Mouse (Mus musculus): Measurements from ENCODE around the gene Lpin3. TPM values are rescaled to one million over a fixed set of nuclear protein-coding genes. Genes with fewer than 3 reads are reported as not detected.

Gene Lpin3
- polyA plus RNA-seq, 1 experiment from 2014 or later: 0.15 TPM

DNA sequence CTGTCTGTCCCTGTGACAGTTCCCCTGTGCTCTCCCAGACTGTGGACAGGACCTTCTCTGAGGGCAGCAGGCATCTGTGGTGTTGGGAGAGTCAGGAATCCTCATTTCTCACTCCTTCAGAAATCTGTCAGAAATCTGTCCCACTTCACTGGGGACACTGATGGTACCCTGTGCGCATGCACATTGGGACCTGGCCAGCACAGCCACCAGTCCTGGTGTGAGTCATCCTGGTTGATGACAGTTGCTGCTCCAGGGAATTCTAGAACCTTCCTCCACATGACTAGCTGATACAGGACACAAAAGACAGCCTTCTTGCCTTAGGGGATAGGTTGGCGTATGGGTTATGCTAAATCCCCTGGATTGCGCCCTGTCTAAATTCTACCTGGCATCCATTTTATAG is 36.8 kb downstream of the Lpin3 start:
- H3K4me2 ChIP-seq (replicated peaks): no peak overlapping the region
- H3K9me3 ChIP-seq: no peaks in the 10 kb centered on the region
- peaks cover 19% of the 10 kb centered on the region for H3K27me3 ChIP-seq
- H3K36me3 ChIP-seq: no peaks in the 10 kb centered on the region
- WGBS: 96% methylated on average over 3 of the region's 3 CpGs
- H3K4me1 ChIP-seq: peaks cover 9% of the 10 kb centered on the region
- H3K27ac ChIP-seq (replicated peaks): no peak overlapping the region
- no peak for ATAC-seq (replicated peaks)
- H3K9ac ChIP-seq (replicated peaks): no peak overlapping the region
- H3K4me3 ChIP-seq: no peak overlapping the region

DNA sequence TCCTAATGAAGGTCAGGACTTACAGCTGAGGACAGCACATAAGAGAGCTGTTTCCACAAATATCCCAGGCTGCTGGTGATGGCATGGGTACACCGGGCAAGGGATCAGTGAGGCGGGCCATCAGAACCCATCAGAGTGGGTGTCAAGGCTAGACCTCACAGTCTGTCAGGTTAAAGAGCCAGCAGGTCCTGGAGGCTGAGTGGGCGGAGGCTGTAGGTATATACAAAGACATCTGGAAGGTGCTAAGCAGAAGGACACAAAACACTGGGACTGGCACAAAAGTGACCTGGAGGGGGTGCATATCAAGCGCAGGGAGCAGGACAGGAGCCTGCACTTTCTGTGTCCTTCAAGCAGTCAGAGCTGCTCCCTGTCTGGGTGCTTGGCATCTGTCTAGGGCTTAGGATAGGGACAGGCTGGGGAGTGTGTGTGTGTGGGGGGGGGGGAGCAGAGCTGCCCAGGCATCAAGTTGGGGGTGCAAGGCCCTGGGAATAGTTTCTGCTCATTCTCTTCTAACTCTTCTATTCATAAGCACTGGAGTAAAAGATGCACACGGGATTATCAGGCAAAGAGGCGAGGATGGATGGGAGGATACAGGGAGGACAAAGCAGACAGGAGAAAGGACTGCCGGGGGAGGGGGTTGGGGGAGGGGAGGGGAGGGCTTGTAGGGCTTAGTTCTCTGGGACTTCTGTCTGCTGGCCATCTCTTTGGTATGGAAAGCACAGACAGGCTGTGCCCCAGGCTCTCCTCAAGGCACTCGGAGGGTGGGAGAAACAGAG is 37.9 kb downstream of the Lpin3 start:
- Histone ChIP-seq H3K4me1 (0 out of 2 replicates have a peak, but pooled peaks cover 7% of the 10 kb centered on the region), H3K27me3 (peaks cover 9% of the 10 kb centered on the region), H3K4me3 (no peak overlapping the region), H3K27ac (replicated peaks) (no peak overlapping the region), H3K9ac (replicated peaks) (no peak overlapping the region), H3K4me2 (replicated peaks) (no peak overlapping the region), H3K9me3 (no peaks in the 10 kb centered on the region), H3K36me3 (no peaks in the 10 kb centered on the region)
- ATAC-seq (replicated peaks): no peak
- WGBS: 43% methylated on average over 8 of the region's 8 CpGs

DNA sequence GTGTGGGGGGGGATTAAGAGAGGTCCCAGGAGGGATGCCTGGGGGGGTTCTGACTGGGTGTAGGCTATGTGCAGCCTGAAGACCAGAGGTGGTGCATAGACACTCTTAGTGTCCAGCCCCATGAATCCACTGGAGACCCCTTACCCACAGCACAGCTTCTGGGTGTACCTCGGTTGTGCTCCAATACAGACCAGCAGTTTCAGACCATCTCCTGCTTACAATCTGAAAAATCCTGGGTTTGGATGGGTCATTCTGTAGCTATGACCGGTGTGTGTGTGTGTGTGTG is 38.4 kb downstream of the Lpin3 start:
- Histone ChIP-seq H3K36me3 (no peaks in the 10 kb centered on the region), H3K27me3 (peaks cover 6% of the 10 kb centered on the region), H3K27ac (replicated peaks) (no peak overlapping the region), H3K4me3 (no peak overlapping the region), H3K4me2 (replicated peaks) (no peak overlapping the region), H3K9ac (replicated peaks) (no peak overlapping the region), H3K9me3 (no peaks in the 10 kb centered on the region), H3K4me1 (0 out of 2 replicates have a peak, but pooled peaks cover 7% of the 10 kb centered on the region)
- no peak for ATAC-seq (replicated peaks)
- WGBS: 85% methylated on average over 2 of the region's 2 CpGs

DNA sequence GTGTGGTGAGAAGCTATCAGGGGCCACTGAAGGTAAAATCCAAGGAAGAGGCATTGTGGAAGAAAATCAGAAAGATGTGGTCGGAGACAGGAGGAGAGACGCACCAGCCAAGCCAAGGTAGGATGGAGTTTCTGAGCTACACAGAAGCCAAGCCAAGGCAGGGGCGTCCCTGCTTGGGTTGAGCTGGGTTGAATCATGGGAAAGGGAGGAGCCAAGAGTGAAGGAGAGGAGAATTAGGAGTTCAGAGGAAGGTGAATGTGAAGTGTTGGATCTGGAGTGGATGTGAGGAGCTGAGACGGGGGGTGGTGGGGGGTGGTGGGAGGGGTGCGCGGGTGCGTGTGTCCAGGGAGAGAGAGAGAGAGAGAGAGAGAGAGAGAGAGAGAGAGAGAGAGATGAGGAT is 40.8 kb downstream of the Lpin3 start:
- Histone ChIP-seq H3K9me3 (no peaks in the 10 kb centered on the region), H3K27me3 (no peaks in the 10 kb centered on the region), H3K27ac (replicated peaks) (no peak overlapping the region), H3K4me1 (0 out of 2 replicates have a peak, but pooled peaks cover 4% of the 10 kb centered on the region), H3K4me2 (replicated peaks) (no peak overlapping the region), H3K9ac (replicated peaks) (no peak overlapping the region), H3K36me3 (no peaks in the 10 kb centered on the region), H3K4me3 (no peak overlapping the region)
- WGBS: 75% methylated on average over 7 of the region's 7 CpGs
- no peak for ATAC-seq (replicated peaks)

DNA sequence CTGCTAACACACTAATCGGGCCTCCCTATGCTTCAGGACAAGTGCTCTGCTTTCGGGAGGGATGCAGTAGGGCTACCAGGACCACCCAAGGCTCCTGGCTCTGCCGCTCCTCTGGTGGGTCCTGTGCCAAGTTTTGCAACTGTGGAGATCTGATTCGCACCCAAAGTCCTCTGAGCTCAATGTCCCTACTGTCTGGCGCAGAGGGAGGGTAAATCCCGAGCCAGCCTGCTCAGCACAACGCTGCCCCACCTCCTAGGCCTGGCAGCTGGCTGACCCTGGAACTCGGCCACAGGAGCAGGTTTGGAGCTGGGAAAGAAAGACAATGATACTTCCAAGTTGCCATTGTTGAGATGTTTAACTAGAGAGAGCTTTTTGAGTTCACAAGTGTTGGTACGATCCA is 44.7 kb downstream of the Lpin3 start:
- H3K4me3 ChIP-seq: no peak overlapping the region
- no peaks in the 10 kb centered on the region for H3K4me1 ChIP-seq
- H3K9ac ChIP-seq (replicated peaks): no peak overlapping the region
- H3K9me3 ChIP-seq: no peaks in the 10 kb centered on the region
- no peak for ATAC-seq (replicated peaks)
- no peaks in the 10 kb centered on the region for H3K36me3 ChIP-seq
- H3K27me3 ChIP-seq: no peaks in the 10 kb centered on the region
- 54% methylated on average over 9 of the region's 9 CpGs for WGBS
- H3K27ac ChIP-seq (replicated peaks): no peak overlapping the region
- no peak overlapping the region for H3K4me2 ChIP-seq (replicated peaks)

DNA sequence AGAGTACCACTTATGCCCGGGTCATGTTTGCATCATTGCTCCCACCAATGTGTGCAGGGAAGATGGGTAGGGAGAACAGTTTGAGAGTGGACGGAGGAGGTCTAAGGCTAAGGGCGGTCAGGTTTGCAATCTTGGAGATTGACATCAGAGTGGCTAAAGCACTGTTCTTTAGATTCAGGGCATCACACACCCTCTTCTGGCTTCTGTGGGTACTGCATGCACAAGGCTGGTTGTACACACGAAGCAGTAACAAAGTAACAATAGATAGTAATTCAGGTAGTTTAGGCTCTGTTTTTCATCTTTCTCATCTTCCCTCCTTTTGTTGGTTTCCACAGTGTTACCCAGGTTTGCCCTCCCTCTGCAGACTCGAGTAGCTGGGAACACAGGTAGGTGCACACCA is 50.9 kb downstream of the Lpin3 start:
- ATAC-seq (replicated peaks): no peak
- peaks cover 3% of the 10 kb centered on the region; the same call in 1 of the 2 replicates for H3K4me1 ChIP-seq
- no peaks in the 10 kb centered on the region for H3K36me3 ChIP-seq
- no peak overlapping the region for H3K9ac ChIP-seq (replicated peaks)
- H3K9me3 ChIP-seq: no peaks in the 10 kb centered on the region
- H3K4me3 ChIP-seq: no peak overlapping the region
- H3K4me2 ChIP-seq (replicated peaks): no peak overlapping the region
- no peak overlapping the region for H3K27ac ChIP-seq (replicated peaks)
- WGBS: 94% methylated on average over 5 of the region's 5 CpGs
- no peaks in the 10 kb centered on the region for H3K27me3 ChIP-seq

DNA sequence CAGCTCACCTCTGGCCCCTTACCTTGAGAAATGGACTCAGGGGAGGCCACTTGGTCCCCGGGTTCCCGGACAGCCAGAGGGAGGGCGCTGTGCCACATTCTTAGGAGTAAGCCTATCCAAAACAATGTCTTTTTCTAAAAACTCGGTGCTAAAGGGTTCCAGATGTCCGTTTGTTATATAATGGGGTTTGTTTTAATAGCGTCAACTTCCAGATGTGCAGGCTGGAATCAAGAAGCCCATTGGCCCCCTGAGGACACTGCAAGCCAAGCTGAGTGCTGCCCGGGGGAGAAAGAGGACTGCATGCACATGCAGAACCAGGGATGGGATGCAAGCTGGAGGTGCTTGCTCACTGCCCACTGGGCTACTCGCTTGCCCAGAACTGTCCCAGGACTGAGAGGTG is 51.9 kb downstream of the Lpin3 start:
- Histone ChIP-seq H3K9ac (replicated peaks) (no peak overlapping the region), H3K4me2 (replicated peaks) (no peak overlapping the region), H3K4me1 (peaks cover 3% of the 10 kb centered on the region; the same call in 1 of the 2 replicates), H3K4me3 (no peak overlapping the region), H3K27me3 (no peaks in the 10 kb centered on the region), H3K27ac (replicated peaks) (no peak overlapping the region), H3K36me3 (no peaks in the 10 kb centered on the region), H3K9me3 (no peaks in the 10 kb centered on the region)
- ATAC-seq (replicated peaks): no peak
- WGBS: 78% methylated on average over 8 of the region's 8 CpGs

DNA sequence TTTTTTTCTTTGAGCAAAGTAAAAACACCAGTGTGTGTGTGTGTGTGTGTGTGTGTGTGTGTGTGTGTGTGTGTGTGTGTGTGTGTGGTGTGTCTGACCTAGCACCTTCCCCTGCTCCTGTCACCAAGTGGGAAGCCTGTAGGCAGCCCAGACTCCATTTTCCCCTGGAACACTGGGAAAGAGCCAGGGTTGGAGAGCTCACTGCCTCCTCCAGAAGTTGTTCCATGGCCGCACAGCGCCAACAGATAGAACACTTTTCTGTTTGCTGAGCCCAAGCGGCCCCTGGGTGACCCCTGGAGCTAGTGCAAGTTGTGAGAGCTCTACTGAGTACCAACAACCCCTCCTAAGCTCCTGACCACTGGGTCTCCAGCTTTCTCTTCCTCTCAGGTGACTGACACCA is 52.5 kb downstream of the Lpin3 start:
- ATAC-seq (replicated peaks): no peak
- WGBS: 84% methylated on average over 3 of the region's 3 CpGs
- no peaks in the 10 kb centered on the region for H3K9me3 ChIP-seq

DNA sequence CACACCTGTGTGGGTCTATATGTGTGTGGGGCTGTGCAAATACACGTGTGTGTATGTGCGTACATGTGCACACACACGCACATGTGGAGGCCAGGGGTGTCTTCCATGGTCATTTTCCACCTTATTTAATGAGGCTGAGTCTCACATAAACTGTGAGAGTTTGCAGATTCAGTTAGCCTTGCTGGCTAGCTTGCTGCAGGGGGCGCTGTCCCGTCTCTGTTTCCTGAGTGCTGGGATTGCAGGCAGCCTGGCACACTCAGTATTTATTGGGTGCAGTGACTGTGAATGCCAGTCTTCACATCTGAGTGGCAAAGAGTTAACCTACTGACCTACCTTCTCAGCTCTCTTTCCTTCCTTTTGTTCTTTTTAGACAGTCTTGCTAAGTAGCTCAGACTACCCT is 53.4 kb downstream of the Lpin3 start:
- WGBS: 65% methylated on average over 5 of the region's 5 CpGs
- Histone ChIP-seq H3K9ac (replicated peaks) (no peak overlapping the region), H3K9me3 (no peaks in the 10 kb centered on the region), H3K4me1 (peaks cover 3% of the 10 kb centered on the region; the same call in 1 of the 2 replicates), H3K27ac (replicated peaks) (no peak overlapping the region), H3K27me3 (no peaks in the 10 kb centered on the region), H3K4me2 (replicated peaks) (no peak overlapping the region), H3K4me3 (no peak overlapping the region), H3K36me3 (no peaks in the 10 kb centered on the region)
- no peak for ATAC-seq (replicated peaks)

More for the DNA sequence above, 52.5 kb downstream of the Lpin3 start:
- Histone ChIP-seq H3K4me2 (replicated peaks) (no peak overlapping the region), H3K9ac (replicated peaks) (no peak overlapping the region), H3K4me1 (peaks cover 3% of the 10 kb centered on the region; the same call in 1 of the 2 replicates), H3K4me3 (no peak overlapping the region), H3K27ac (replicated peaks) (no peak overlapping the region), H3K36me3 (no peaks in the 10 kb centered on the region), H3K27me3 (no peaks in the 10 kb centered on the region)

DNA sequence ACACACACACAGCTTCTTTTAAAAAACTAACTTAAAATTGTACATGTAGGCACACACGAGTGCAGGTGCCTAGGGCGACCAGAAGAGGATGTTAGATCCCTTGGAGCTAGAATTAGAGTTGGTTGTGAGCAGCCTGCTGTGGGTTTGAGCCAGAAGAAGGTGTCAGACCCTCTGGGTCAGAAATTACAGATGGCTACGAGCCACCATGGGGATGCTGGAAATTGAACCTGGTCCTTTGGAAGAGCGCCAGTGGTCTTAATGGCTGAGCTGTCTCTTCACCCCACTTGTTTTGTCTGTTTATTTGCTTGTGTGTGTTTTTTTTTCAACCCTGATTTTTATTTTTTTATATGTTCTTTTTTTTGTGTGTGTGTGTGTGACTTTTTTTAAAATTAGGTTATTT is 54.0 kb downstream of the Lpin3 start:
- Histone ChIP-seq H3K27me3 (no peaks in the 10 kb centered on the region), H3K9ac (replicated peaks) (no peak overlapping the region), H3K36me3 (no peaks in the 10 kb centered on the region), H3K9me3 (no peaks in the 10 kb centered on the region), H3K4me2 (replicated peaks) (no peak overlapping the region), H3K27ac (replicated peaks) (no peak overlapping the region), H3K4me3 (no peak overlapping the region), H3K4me1 (peaks cover 3% of the 10 kb centered on the region; the same call in 1 of the 2 replicates)
- 63% methylated on average over 4 of the region's 4 CpGs for WGBS
- no peak for ATAC-seq (replicated peaks)

DNA sequence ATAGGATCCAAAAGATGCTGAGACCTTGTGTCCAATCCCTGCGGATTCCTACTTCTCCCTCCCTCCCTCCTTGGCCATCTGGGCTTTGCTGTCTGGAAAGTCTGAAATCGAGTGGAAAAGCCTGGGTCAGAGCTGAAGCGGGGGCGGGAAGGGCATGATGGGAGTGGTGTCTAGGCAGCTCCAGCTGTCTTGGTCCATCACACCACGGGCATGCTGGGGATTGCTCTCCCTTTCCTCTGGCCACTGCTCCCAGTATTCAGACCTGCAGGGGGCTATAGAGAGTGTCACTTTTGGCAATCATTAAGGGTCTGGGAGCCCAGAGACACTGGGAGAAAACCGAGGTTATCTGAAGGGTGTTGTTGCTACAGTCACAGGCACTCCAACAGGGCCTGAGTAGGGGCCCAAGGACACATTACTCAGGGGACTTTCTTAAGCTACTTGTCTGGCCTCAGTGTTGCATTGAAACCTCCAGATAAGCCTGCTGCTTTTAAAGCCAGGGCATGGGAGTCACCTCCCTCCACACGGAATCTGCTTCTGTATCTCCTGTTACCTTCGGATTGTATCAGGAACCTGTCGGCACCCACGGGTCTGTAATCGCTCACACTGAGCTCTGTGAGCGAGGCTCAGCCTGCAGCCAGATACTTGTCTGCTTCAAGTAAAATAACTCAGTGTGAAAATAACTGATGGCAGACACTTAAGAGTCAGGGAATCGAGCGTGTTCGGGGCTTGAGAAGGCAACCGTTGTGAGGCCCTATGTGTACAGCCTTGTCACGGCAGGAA is 60.6 kb downstream of the Lpin3 start:
- H3K9me3 ChIP-seq: no peaks in the 10 kb centered on the region
- H3K27me3 ChIP-seq: no peaks in the 10 kb centered on the region
- H3K9ac ChIP-seq (replicated peaks): no peak overlapping the region
- H3K4me2 ChIP-seq (replicated peaks): no peak overlapping the region
- H3K4me3 ChIP-seq: no peak overlapping the region
- H3K36me3 ChIP-seq: 0 out of 2 replicates have a peak, but pooled peaks cover 6% of the 10 kb centered on the region
- whole genome bisulfite sequencing: 77% methylated on average over 17 of the region's 17 CpGs
- ATAC-seq (replicated peaks): no peak
- H3K4me1 ChIP-seq: no peaks in the 10 kb centered on the region
- H3K27ac ChIP-seq (replicated peaks): no peak overlapping the region

DNA sequence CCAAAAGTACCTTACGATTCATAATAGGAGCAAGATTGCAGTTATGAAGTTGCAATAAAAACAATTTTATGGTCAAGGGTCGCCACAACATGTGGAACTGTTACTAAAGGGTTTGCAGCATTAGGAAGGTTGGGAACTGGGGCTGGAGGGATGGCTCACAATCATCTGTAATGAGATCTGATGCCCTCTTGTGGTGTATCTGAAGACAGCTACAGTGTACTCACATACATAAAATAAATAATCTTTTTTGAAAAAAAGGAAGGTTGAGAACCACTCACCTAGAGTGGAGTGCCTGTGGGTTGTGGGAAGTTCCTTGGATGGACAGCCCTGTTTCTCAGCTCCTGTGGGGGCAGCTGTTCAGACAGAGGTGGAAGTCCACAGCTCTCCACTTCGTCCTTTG is 62.0 kb downstream of the Lpin3 start:
- Histone ChIP-seq H3K9me3 (no peaks in the 10 kb centered on the region), H3K4me3 (no peak overlapping the region), H3K4me2 (replicated peaks) (no peak overlapping the region), H3K4me1 (no peaks in the 10 kb centered on the region), H3K27ac (replicated peaks) (no peak overlapping the region), H3K9ac (replicated peaks) (no peak overlapping the region), H3K27me3 (no peaks in the 10 kb centered on the region), H3K36me3 (peaks cover 12% of the 10 kb centered on the region)
- ATAC-seq (replicated peaks): peak; percentile 51; the same call in 1 of the 2 replicates
- 70% methylated on average over 3 of the region's 3 CpGs for WGBS

Measured in forebrain, embryonic 15.5 days (tissue).